Mouse (Mus musculus) hindbrain, embryonic 11.5 days (tissue): ENCODE results near the gene Tanc1. TPM values are rescaled to one million over a fixed set of nuclear protein-coding genes. Genes with fewer than 3 reads are reported as not detected.

Experiments used
- ATAC-seq: fragments of 200-750 bp; cut with Nextera tagmentation; 2 replicates; pipeline ENCODE4 v1.8.0; 2017; ENCODE audit warnings: mild to moderate bottlenecking, moderate TSS enrichment, moderate library complexity; ENCODE audit not compliant: low FRiP score
- DNase-seq: peaks from one replicate; pipeline ENCODE4 v3.0.0-alpha.2; 2015; ENCODE audit warnings: low spot score
- H3K27ac ChIP-seq: fragments of 300-500 bp; sonication (generic); 2 replicates; pipeline ENCODE4 v1.5.1; 2014; ENCODE audit warnings: mild to moderate bottlenecking, low read depth, low read length
- H3K27me3 ChIP-seq: fragments of 300-500 bp; sonication (generic); 2 replicates; pipeline ENCODE4 v1.6.1; 2014; ENCODE audit warnings: mild to moderate bottlenecking, low read length, moderate library complexity, mixed read lengths; ENCODE audit not compliant: control insufficient read depth, insufficient read depth
- H3K36me3 ChIP-seq: fragments of 300-500 bp; sonication (generic); 2 replicates; pipeline ENCODE4 v1.6.1; 2014; ENCODE audit warnings: mild to moderate bottlenecking, low read length, moderate library complexity, mixed read lengths; ENCODE audit not compliant: control insufficient read depth, insufficient read depth
- H3K4me1 ChIP-seq: fragments of 300-500 bp; sonication (generic); replicated peaks from 2 replicates; pipeline ENCODE4 v1.6.1; 2014; ENCODE audit warnings: low read length, mixed read lengths; ENCODE audit not compliant: control insufficient read depth, insufficient read depth
- H3K4me2 ChIP-seq: fragments of 300-500 bp; sonication (generic); replicated peaks from 2 replicates; pipeline ENCODE4 v1.6.1; 2014; ENCODE audit warnings: mild to moderate bottlenecking, low read depth, low read length
- H3K4me3 ChIP-seq: fragments of 300-500 bp; sonication (generic); 2 replicates; pipeline ENCODE4 v1.5.1; 2014; ENCODE audit warnings: low read depth, low read length
- H3K9ac ChIP-seq: fragments of 300-500 bp; sonication (generic); 2 replicates; pipeline ENCODE4 v1.6.1; 2014; ENCODE audit warnings: low read depth, low read length
- H3K9me3 ChIP-seq: fragments of 300-500 bp; sonication (generic); 2 replicates; pipeline ENCODE4 v1.6.1; 2016; ENCODE audit warnings: low read length; ENCODE audit not compliant: control insufficient read depth
- WGBS: fragments of 180-500 bp; shearing (Covaris S2); extraction: QIAGEN DNeasy Blood & Tissue Kit; methylation state at CpG from one replicate; pipeline ENCODE4 v1.1.7; 2014; 5-methylcytosine and 5-hydroxymethylcytosine counted together
- polyA plus RNA-seq: library from polyadenylated mRNA; unstranded; fragments of >200 nt; fragmentation: Nextera tagmentation; extraction: Ambion mirVana; gene quantifications from 2 replicates; pipeline ENCODE4 v1.2.1, GENCODE M21; 2014

Gene Tanc1
- polyA plus RNA-seq, 1 experiment from 2014 or later = 11.2 TPM

GRCm38 (mm10) chr2:59719831-59720230, 108.0 kb downstream of the Tanc1 start:
- Histone ChIP-seq H3K27me3 (no peaks in the 10 kb centered on the region), H3K4me1 (peaks cover 8% of the 10 kb centered on the region; the same call in 1 of the 2 replicates), H3K27ac (no peak overlapping the region), H3K9me3 (no peaks in the 10 kb centered on the region), H3K36me3 (no peaks in the 10 kb centered on the region), H3K4me3 (no peak overlapping the region), H3K4me2 (no peak overlapping the region), H3K9ac (no peak overlapping the region)
- 92% methylated on average over 4 of the region's 4 CpGs for WGBS
- ATAC-seq (no peak), DNase-seq (no peak)

GRCm38 (mm10) chr2:59721119-59721518, 109.3 kb downstream of the Tanc1 start:
- no peak for DNase-seq
- WGBS = 51% methylated on average over 8 of the region's 8 CpGs
- H3K4me1 ChIP-seq = peaks cover 8% of the 10 kb centered on the region; the same call in 1 of the 2 replicates

GRCm38 (mm10) chr2:59721758-59722157, 109.9 kb downstream of the Tanc1 start:
- H3K4me1 ChIP-seq = peaks cover 8% of the 10 kb centered on the region; the same call in 1 of the 2 replicates
- 48% methylated on average over 5 of the region's 5 CpGs for WGBS
- H3K4me2 ChIP-seq = no peak overlapping the region
- no peaks in the 10 kb centered on the region for H3K36me3 ChIP-seq
- no peaks in the 10 kb centered on the region for H3K9me3 ChIP-seq
- DNase-seq = no peak
- no peaks in the 10 kb centered on the region for H3K27me3 ChIP-seq
- no peak overlapping the region for H3K4me3 ChIP-seq
- no peak overlapping the region for H3K9ac ChIP-seq
- H3K27ac ChIP-seq = no peak overlapping the region
- ATAC-seq = no peak

More at GRCm38 (mm10) chr2:59721119-59721518, 109.3 kb downstream of the Tanc1 start:
- H3K27me3 ChIP-seq = no peaks in the 10 kb centered on the region
- H3K9ac ChIP-seq = no peak overlapping the region
- no peaks in the 10 kb centered on the region for H3K36me3 ChIP-seq
- ATAC-seq = no peak
- H3K9me3 ChIP-seq = no peaks in the 10 kb centered on the region
- no peak overlapping the region for H3K27ac ChIP-seq
- no peak overlapping the region for H3K4me3 ChIP-seq
- H3K4me2 ChIP-seq = no peak overlapping the region

GRCm38 (mm10) chr2:59723311-59723710, 111.5 kb downstream of the Tanc1 start:
- H3K27ac ChIP-seq = no peak overlapping the region
- no peak overlapping the region for H3K9ac ChIP-seq
- DNase-seq (no peak), ATAC-seq (no peak)
- H3K9me3 ChIP-seq = no peaks in the 10 kb centered on the region
- no peaks in the 10 kb centered on the region for H3K36me3 ChIP-seq
- no peaks in the 10 kb centered on the region for H3K27me3 ChIP-seq
- H3K4me2 ChIP-seq = no peak overlapping the region
- H3K4me1 ChIP-seq = peaks cover 8% of the 10 kb centered on the region; the same call in 1 of the 2 replicates
- no peak overlapping the region for H3K4me3 ChIP-seq
- WGBS = 94% methylated on average over 5 of the region's 5 CpGs

GRCm38 (mm10) chr2:59725518-59726185, 113.8 kb downstream of the Tanc1 start:
- WGBS = 85% methylated on average over 14 of the region's 14 CpGs
- DNase-seq (no peak), ATAC-seq (no peak)
- Histone ChIP-seq H3K9me3 (no peaks in the 10 kb centered on the region), H3K4me2 (no peak overlapping the region), H3K4me1 (0 out of 2 replicates have a peak, but pooled peaks cover 2% of the 10 kb centered on the region), H3K9ac (no peak overlapping the region), H3K4me3 (no peak overlapping the region), H3K36me3 (no peaks in the 10 kb centered on the region), H3K27me3 (no peaks in the 10 kb centered on the region), H3K27ac (no peak overlapping the region)

- no peaks in the 10 kb centered on the region for H3K4me1 ChIP-seq
- WGBS = 94% methylated on average over 3 of the region's 3 CpGs
These were observed 120.0 kb downstream of the Tanc1 start for GRCm38 (mm10) chr2:59731831-59732230.

GRCm38 (mm10) chr2:59733410-59733809, 121.6 kb downstream of the Tanc1 start:
- no peak overlapping the region for H3K9ac ChIP-seq
- H3K4me2 ChIP-seq = no peak overlapping the region
- no peak for ATAC-seq
- no peak overlapping the region for H3K4me3 ChIP-seq
- H3K9me3 ChIP-seq = no peaks in the 10 kb centered on the region
- H3K36me3 ChIP-seq = no peaks in the 10 kb centered on the region
- no peaks in the 10 kb centered on the region for H3K4me1 ChIP-seq
- no peaks in the 10 kb centered on the region for H3K27me3 ChIP-seq
- no peak overlapping the region for H3K27ac ChIP-seq
- 77% methylated on average over 5 of the region's 5 CpGs for WGBS
- no peak for DNase-seq

More at GRCm38 (mm10) chr2:59731831-59732230, 120.0 kb downstream of the Tanc1 start:
- H3K27ac ChIP-seq = no peak overlapping the region
- H3K9me3 ChIP-seq = no peaks in the 10 kb centered on the region
- H3K36me3 ChIP-seq = no peaks in the 10 kb centered on the region
- no peak for DNase-seq
- no peak overlapping the region for H3K4me2 ChIP-seq
- H3K9ac ChIP-seq = no peak overlapping the region
- no peaks in the 10 kb centered on the region for H3K27me3 ChIP-seq
- no peak for ATAC-seq
- no peak overlapping the region for H3K4me3 ChIP-seq

GRCm38 (mm10) chr2:59736401-59736898, 124.6 kb downstream of the Tanc1 start:
- DNase-seq (no peak), ATAC-seq (0 out of 2 replicates have a peak, but pooled peaks have one; percentile 35)
- no peaks in the 10 kb centered on the region for H3K36me3 ChIP-seq
- H3K9ac ChIP-seq = no peak overlapping the region
- no peaks in the 10 kb centered on the region for H3K9me3 ChIP-seq
- no peak overlapping the region for H3K27ac ChIP-seq
- H3K4me2 ChIP-seq = no peak overlapping the region
- WGBS = 68% methylated on average over 10 of the region's 10 CpGs
- no peaks in the 10 kb centered on the region for H3K4me1 ChIP-seq
- H3K27me3 ChIP-seq = no peaks in the 10 kb centered on the region
- H3K4me3 ChIP-seq = no peak overlapping the region

- Histone ChIP-seq H3K9me3 (no peaks in the 10 kb centered on the region), H3K9ac (no peak overlapping the region), H3K27ac (no peak overlapping the region), H3K4me1 (no peaks in the 10 kb centered on the region), H3K4me3 (no peak overlapping the region), H3K4me2 (no peak overlapping the region), H3K36me3 (no peaks in the 10 kb centered on the region), H3K27me3 (no peaks in the 10 kb centered on the region)
- ATAC-seq (no peak), DNase-seq (no peak)
- 91% methylated on average over 6 of the region's 6 CpGs for WGBS
These were observed 125.5 kb downstream of the Tanc1 start for GRCm38 (mm10) chr2:59737368-59737767.
